Mouse (Mus musculus) ES-E14 (cell line): ENCODE results near the gene Slc28a1. TPM values are rescaled to one million over a fixed set of nuclear protein-coding genes. Genes with fewer than 3 reads are reported as not detected.

Source experiments
- DNase-seq: peaks from one replicate; pipeline ENCODE4 v3.0.0-alpha.2; 2013; ENCODE audit warnings: low read depth, low spot score
- H3K27ac ChIP-seq: 2 replicates; pipeline ENCODE4 v1.5.1; 2012; ENCODE audit warnings: low read depth, mild to moderate bottlenecking, low read length, moderate library complexity, mixed read lengths; ENCODE audit not compliant: poor library complexity, insufficient read depth, severe bottlenecking
- H3K36me3 ChIP-seq: 2 replicates; pipeline ENCODE4 v1.6.1; 2012; ENCODE audit warnings: mild to moderate bottlenecking, low read length, moderate library complexity, mixed read lengths; ENCODE audit not compliant: control insufficient read depth, poor library complexity, insufficient read depth, severe bottlenecking
- H3K4me1 ChIP-seq, 2 experiments: fragments of 150-350 bp in 1 of 2; sonication (generic) in 1 of 2; 2 replicates each; pipeline ENCODE4 v1.6.1; 2012; ENCODE audit warnings: low read length in 2 of 2, mild to moderate bottlenecking in 1 of 2, mixed read lengths in 1 of 2; ENCODE audit not compliant: control insufficient read depth in 2 of 2, insufficient read depth in 2 of 2, poor library complexity in 1 of 2
- H3K4me3 ChIP-seq, 2 experiments: fragments of 150-350 bp in 1 of 2; sonication (generic) in 1 of 2; 2 replicates each; pipeline ENCODE4 v1.5.1; 2012; ENCODE audit warnings: low read length in 2 of 2, low read depth in 1 of 2, mild to moderate bottlenecking in 1 of 2, mixed read lengths in 1 of 2; ENCODE audit not compliant: insufficient read depth in 1 of 2, poor library complexity in 1 of 2, severe bottlenecking in 1 of 2
- H3K9ac ChIP-seq: 2 replicates; pipeline ENCODE4 v1.6.1; 2012; ENCODE audit warnings: low read depth, mild to moderate bottlenecking, low read length, mixed read lengths; ENCODE audit not compliant: poor library complexity, insufficient read depth, severe bottlenecking
- H3K9me3 ChIP-seq: fragments of 150-350 bp; sonication (generic); 2 replicates; pipeline ENCODE4 v1.6.1; 2012; ENCODE audit warnings: low read depth, mild to moderate bottlenecking, low read length; ENCODE audit not compliant: control insufficient read depth, insufficient read depth
- CHD2 ChIP-seq: IDR thresholded peaks from 2 replicates; pipeline ENCODE4 v1.6.1; 2014; ENCODE audit warnings: mild to moderate bottlenecking, low read depth, low read length, inconsistent platforms
- HCFC1 ChIP-seq: IDR thresholded peaks from 2 replicates; pipeline ENCODE4 v1.6.1; 2012; ENCODE audit warnings: low read length, inconsistent platforms, borderline replicate concordance; ENCODE audit not compliant: insufficient read depth
- MAFK ChIP-seq: IDR thresholded peaks from 2 replicates; pipeline ENCODE4 v1.6.1; 2014; ENCODE audit warnings: mild to moderate bottlenecking, low read depth, low read length, inconsistent platforms; ENCODE audit not compliant: insufficient read depth
- ZC3H11A ChIP-seq: IDR thresholded peaks from 2 replicates; pipeline ENCODE4 v1.6.1; 2012; ENCODE audit warnings: low read depth, mild to moderate bottlenecking, inconsistent platforms, low read length, borderline replicate concordance
- ZNF384 ChIP-seq: IDR thresholded peaks from 2 replicates; pipeline ENCODE4 v1.6.1; 2012; ENCODE audit warnings: low read depth, low read length, inconsistent platforms
- in situ Hi-C, 2 experiments: fragments of 600-800 bp; cut with MboI; formaldehyde crosslinking; loops; one replicate each; pipeline ENCODE4 v1.15.1; 2025; ENCODE audit warnings: low sequenced_read_pairs in 2 of 2, inconsistent platforms in 1 of 2; ENCODE audit not compliant: unreplicated experiment in 2 of 2
- total RNA-seq: library from RNA; depleted of rRNA; stranded (reverse); fragments of 300-350 nt; gene quantifications from 2 replicates; pipeline ENCODE4 v1.2.3, GENCODE M21; 2012

Gene Slc28a1
- total RNA-seq, 1 experiment = 44.8 TPM

GRCm38 (mm10) chr7:81212697-81213346, 98.2 kb downstream of the Slc28a1 start:
- Histone ChIP-seq H3K27ac (0 out of 2 replicates have a peak overlapping the region, but pooled peaks have one; percentile 3), H3K9me3 (no peaks in the 10 kb centered on the region), H3K4me3 (peak overlapping the region; percentile 65 to 71), H3K36me3 (no peaks in the 10 kb centered on the region), H3K4me1 (peaks cover 17 to 19% of the 10 kb centered on the region in 2 experiments), H3K9ac (peak overlapping the region; percentile 60)
- in situ Hi-C loops = no loop called here
- DNase-seq = peak; percentile 74
- TF ChIP-seq ZC3H11A (0 out of 2 replicates have a peak, but pooled peaks have one; percentile 31), CHD2 (no peak)

GRCm38 (mm10) chr7:81213347-81214152, 99.0 kb downstream of the Slc28a1 start, which contains the start of gene Pde8a:
TSS of gene Pde8a (plus strand) at chr7:81213596.
- H3K27ac ChIP-seq = peak within 1 kb of the TSS; percentile 3; the same call in 1 of the 2 replicates
- peak within 1 kb of the TSS; percentile 60 for H3K9ac ChIP-seq
- no peaks in the 10 kb centered on the region for H3K36me3 ChIP-seq
- H3K4me3 ChIP-seq = peak within 1 kb of the TSS; percentile 65 to 79
- DNase-seq = no peak
- in situ Hi-C loops = no loop called here
- TF ChIP-seq ZNF384 (no peak), MAFK (no peak), CHD2 (no peak), HCFC1 (no peak), ZC3H11A (no peak)
- no peaks in the 10 kb centered on the region for H3K9me3 ChIP-seq
- H3K4me1 ChIP-seq = peaks cover 17 to 19% of the 10 kb centered on the region in 2 experiments

- Histone ChIP-seq H3K4me3 (peak overlapping the region; percentile 65 to 79), H3K9ac (peak overlapping the region; percentile 56), H3K36me3 (no peaks in the 10 kb centered on the region), H3K9me3 (no peaks in the 10 kb centered on the region), H3K4me1 (peaks cover 11 to 18% of the 10 kb centered on the region in 2 experiments), H3K27ac (no peak overlapping the region)
- in situ Hi-C loops = no loop called here
- no peak for DNase-seq
- TF ChIP-seq HCFC1 (no peak), ZC3H11A (no peak), CHD2 (no peak), ZNF384 (no peak), MAFK (no peak)
These were observed 99.7 kb downstream of the Slc28a1 start for GRCm38 (mm10) chr7:81214153-81214907.

GRCm38 (mm10) chr7:81215950-81216349, 101.4 kb downstream of the Slc28a1 start:
- Histone ChIP-seq H3K4me1 (peaks cover 4 to 8% of the 10 kb centered on the region in 2 experiments), H3K9me3 (no peaks in the 10 kb centered on the region), H3K9ac (no peak overlapping the region), H3K27ac (no peak overlapping the region), H3K36me3 (no peaks in the 10 kb centered on the region), H3K4me3 (no peak overlapping the region)
- no peak for DNase-seq
- in situ Hi-C loops = no loop called here
- TF ChIP-seq CHD2 = no peak
- TF ChIP-seq ZNF384 = no peak
- TF ChIP-seq HCFC1 = no peak
- no peak for TF ChIP-seq MAFK
- TF ChIP-seq ZC3H11A = no peak
